Mouse (Mus musculus) pancreas, adult 10 weeks (tissue): Measurements from ENCODE around the gene Cass4. TPM values are rescaled to one million over a fixed set of nuclear protein-coding genes. Genes with fewer than 3 reads are reported as not detected.

Experiments used
- polyA plus RNA-seq: library from polyadenylated mRNA; stranded (reverse); fragments of 350-450 nt; fragmentation: Illumina TruSeq; extraction: RNeasy Lipid Tissue Mini Kit (QIAGEN cat#74804); gene quantifications from one replicate; pipeline ENCODE4 v1.2.3, GENCODE M21; 2015; ENCODE audit warnings: low read depth, low replicate concordance; ENCODE audit not compliant: insufficient read depth

Gene Cass4
- 0.30 TPM for polyA plus RNA-seq

DNA sequence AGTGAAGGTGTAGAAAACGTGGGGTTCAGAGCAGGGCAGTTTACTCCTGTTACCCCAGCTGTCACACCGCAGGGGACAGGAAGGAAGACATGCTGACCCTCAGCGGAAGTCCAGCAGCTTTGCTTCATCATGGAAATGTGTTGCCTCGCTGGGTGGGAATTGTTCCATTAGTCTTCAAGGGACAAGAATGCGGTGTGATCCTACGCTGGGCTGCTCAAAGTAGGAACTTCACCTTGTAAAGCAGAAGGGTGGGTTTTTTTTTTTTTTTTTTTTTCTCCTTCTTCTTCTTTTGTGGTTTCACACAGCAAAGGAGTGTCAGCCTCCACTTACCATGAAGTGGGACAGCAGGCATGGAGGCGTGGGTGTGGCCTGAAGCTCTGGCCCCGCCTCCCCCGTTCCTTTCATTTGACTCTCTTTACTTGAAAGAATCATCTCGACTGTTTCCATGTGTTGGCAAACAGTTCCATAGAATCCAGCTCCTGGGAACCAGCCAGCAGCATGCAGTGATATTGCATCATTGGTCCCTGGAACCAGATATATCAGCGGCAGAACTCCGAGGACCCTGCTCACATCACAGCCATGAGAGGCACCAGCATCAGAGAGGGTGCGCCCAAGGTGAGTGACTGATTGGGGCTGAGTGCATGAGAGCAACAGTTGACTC, at the start of gene Cass4:
TSS of gene Cass4 (plus strand) at position 404 of the 661 bp plus-strand sequence.

DNA sequence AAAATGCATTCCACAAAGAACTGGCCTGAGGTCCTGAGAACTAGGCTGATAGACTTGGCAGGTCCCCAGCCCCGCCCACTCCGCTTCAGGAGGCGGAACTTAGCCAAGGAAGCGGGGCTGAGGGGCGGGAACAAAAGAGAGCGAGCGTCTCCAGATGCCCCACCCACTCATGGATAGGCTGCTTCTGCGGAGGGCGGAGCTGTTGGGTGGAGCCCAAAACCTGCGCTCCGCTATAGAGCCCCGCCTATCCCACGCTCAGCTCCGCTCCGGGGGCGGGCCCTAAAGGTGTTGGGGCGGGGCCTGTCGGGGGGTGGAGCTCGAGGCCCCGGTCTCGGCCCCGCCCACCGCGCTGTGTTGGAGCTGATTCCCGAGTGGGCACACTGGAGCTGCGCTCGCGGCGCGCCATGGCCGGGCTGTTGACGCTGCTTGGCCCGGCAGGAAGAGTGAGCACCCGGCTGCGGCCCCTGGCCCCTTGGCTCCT, 48.3 kb upstream of the Cass4 start, which contains the start of gene Fam210b:
TSS of gene Fam210b (plus strand) at position 308 of the 481 bp plus-strand sequence.

DNA sequence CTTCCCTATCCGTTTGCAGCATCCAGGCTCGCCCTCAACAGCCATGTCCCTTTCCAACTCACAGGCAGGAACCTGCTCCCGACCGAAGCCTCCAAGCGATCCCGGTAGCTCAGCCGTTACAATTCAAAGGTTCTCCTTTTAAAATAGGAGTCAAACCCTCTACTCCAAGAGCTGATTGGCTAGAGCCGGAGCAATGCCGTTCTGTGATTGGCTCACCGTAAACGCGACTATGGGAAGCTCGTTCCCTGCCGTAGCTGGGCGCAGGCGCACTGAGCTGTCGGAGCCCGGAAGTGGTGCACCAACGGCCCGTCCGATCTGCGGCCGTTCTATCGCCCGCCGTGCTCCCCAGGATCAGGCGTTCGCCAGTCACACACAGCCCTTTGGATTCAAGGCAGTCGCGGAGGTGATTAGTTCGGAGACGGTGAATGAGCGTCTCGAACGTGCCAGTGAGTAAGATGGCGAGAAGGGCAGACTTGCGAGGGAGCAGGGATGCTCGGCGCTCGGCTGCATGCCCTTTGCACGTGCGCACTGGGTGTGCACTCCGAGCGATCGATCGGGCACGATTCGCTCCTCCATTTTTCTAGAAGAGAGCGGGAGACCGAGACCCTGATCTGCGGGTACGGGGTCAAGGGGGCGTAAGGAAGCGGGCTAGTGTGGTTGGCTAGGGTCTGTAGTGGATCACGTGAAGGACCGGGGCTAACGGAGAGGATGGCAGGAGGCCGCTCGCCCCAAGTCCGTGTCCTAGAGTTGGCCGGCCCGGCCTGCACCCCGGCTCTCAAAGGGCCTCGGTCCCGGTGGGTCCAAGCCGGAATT, 23.0 kb upstream of the Cass4 start, which contains the start of the genes Aurka and Cstf1:
TSS of gene Aurka (minus strand) at position 125 of the 813 bp plus-strand sequence.
TSS of gene Cstf1 (plus strand) at position 271 of the 813 bp plus-strand sequence.

DNA sequence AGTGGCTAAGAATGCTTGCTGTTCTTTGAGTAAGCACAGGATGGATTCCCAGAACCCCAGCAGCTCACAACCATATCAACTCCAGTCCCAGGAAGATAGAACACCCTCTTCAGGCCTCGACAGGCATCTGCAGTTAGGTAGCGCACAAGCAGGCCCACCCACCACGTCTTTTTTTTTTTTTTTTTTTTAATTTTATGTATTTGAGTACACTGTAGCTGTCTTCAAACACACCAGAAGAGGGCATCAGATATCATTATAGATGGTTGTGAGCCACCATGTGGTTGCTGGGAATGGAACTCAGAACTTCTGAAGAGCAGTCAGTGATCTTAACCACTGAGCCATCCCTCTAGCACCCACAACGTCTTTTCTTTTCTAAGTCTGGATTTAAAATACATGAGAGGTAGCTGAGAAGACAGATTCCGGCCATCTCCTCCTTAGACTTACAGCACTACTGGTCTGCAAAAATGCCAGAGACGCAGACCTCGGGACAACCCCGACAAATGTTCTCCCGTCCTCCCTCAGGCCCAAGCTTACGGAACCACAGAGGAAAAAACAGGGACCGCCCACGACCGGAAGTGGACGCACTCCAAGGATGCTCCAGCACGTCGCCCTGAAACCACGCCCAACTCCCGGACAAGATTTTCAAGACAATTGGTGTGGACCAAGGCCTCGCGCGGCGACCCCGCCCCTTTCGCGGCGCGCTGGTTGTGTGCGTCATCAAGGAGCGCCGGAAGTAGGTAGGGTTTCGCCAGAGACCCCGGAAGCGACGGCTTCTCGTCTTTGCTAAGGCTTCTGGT, 46.4 kb downstream of the Cass4 start, which contains the start of gene Rtf2:
TSS of gene Rtf2 (plus strand) at position 714 of the 797 bp plus-strand sequence.

DNA sequence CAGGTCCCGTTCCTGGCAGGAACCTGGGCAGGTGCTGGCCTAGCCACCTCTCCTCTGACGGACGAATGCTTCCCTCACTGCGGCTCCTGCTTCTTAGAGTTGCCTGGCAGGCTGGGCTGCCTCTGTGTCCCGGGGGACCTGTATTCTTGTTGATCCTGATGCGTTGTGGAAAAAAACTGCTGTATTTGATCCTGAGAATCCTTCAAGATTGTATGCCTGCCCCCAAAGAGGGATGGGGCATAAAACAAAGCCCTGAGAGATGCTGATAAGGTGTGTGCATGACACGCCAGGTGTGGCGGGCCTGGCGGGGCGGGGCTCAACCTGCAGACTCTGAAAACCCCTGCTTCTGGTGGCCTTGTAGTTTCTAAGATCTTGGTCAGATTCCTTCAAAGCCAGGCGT, 64.9 kb downstream of the Cass4 start, which contains the start of gene Gcnt7:
TSS of gene Gcnt7 (minus strand) at position 101 of the 400 bp plus-strand sequence.

DNA sequence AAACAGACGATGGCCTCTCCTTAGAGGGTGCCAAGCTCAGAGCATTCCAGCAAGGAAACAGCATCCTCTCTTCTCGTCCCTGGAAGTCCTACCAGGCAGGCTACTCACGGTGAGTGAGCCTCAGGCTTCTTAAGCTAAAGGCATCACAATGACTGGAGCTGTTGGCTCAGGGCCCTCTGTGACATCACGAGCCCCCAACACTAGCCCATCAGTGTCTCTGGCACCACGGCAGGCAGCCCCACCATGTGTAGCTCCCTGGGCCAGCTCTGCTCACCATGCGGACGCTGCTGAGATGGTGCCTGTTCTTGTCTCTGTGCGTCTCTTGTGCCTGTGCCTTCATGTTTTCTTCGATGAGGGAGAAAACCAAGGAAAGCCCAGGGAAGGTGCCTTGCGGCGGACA, 78.7 kb downstream of the Cass4 start, which contains the start of gene Fam209:
TSS of gene Fam209 (plus strand) at position 203 of the 400 bp plus-strand sequence.

Other genes with a start within 250 kb of the Cass4 start
- not detected for gene Mc3r, start 145.3 kb upstream of the Cass4 start, polyA plus RNA-seq
- gene Fam210b, start 48.2 kb upstream of the Cass4 start, polyA plus RNA-seq = 5.9 TPM
- gene Aurka, start 23.3 kb upstream of the Cass4 start, polyA plus RNA-seq = not detected
- gene Cstf1, start 23.1 kb upstream of the Cass4 start, polyA plus RNA-seq = 5.6 TPM
- 10.7 TPM for gene Rtf2, start 46.8 kb downstream of the Cass4 start, polyA plus RNA-seq
- not detected for gene Gcnt7, start 64.8 kb downstream of the Cass4 start, polyA plus RNA-seq
- not detected for gene Fam209, start 78.7 kb downstream of the Cass4 start, polyA plus RNA-seq
- gene Tfap2c, start 155.8 kb downstream of the Cass4 start, polyA plus RNA-seq = not detected